Mouse (Mus musculus) liver, postnatal 0 days (tissue): Measurements from ENCODE around the gene Fancl.

Experiments
- CTCF ChIP-seq: sonication (generic); IDR thresholded peaks from 2 replicates; pipeline ENCODE4 v1.5.1; 2016; ENCODE audit warnings: antibody characterized with exemption, low read depth
- EP300 ChIP-seq: IDR thresholded peaks from 2 replicates; pipeline ENCODE4 v1.6.1; 2016; ENCODE audit warnings: antibody characterized with exemption, low read depth, mild to moderate bottlenecking

DNA sequence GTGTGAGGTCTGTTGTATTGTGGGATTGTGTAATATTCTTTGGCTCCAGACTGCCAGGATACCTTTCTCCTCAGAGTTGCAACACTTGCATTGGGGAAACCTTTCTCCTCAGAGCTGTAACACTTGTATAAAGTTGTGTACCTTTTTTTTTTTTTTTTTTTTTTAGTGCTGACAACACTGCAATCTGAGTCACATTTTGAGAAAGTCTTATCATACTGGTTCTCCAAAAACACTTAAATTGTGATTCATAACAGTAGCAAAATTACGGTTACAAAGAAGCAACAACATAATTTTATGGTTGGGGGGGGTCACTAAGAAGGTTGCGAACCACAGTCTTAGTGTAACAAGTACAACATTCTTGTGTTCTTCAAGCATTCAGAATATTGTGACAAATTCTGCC is at the start of gene Fancl:
- TF ChIP-seq CTCF: no peak
- TF ChIP-seq EP300: no peak
